Mouse (Mus musculus): ENCODE measurements at regions not wholly inside any gene's neighbourhood (a gene's known extent, or its start where the extent isn't known, plus 50 kb on each side); places are given as distances from the start of the nearest gene placed in this dataset.

DNA sequence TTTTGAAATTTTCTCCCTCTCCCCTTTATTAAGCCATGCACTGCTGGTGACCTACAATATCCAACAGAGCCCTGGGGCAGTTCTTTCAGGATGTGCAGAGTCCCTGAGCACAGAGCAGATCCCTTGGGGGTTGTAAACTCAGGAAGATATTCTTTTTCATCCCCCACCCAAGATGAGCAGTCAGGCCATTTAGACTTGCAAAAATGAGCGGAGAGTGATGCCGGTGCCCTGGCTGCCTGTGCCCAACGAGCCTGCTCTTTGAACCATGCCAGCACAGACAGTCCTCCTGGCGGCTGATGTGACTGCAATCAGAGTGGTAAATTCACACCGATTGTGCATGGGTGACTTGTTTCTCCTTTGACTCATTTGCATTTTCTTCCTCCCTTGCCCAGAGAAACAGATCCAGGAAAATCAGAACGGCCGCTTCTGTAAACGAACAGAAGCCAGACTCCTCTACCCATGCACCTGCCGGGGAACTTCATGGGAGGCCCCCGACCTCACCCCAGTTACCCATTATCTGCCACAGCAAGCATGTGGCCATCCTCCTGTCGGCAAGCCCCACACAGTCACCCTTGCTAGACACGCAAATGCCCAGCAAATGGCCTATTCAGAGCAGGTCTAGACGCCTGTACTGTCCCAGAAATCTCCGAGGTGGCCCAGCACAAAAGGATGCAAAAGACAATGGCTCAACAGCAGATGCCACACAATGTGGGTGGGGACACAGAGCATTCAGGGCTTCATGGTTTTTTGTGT is 92.4 kb downstream of the Gm815 start:
- TF ChIP-seq CTCF (IDR thresholded peaks at IDR 0.05; ENCODE audit: borderline replicate concordance, control insufficient read depth, extremely low read depth, insufficient read depth, low read length, poor library complexity) (no peak), POLR2A (IDR thresholded peaks at IDR 0.05; ENCODE audit: control insufficient read depth, extremely low read depth, insufficient read depth, low read length, poor library complexity) (no peak)

All from thymus, adult 2 months (tissue).